Comparison of ENCODE assay signal across 17 mouse cellular contexts in the genomic region with DNA sequence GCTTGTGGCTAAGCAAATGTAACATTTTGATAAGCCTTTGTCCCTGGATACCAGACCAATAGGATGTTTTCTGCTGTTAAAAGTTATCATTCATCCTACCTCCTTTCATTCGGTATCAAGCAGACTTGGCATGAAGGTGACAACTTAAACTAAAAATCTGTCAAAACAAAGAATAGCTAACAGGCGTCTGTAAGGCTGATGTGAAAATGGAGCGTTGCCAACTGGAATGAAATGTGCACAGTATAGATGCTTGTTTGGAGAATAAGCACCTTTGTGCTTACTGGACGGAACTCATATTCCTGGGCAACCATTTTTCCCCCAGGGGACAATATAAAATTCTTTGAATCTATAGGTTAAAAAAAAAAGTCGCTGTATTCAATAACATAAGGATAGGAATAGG.
"Had no signal": no experiment of that assay in that cellular context is flagged by ENCODE, and none has a peak within 500 bp of the region (broad histone marks: within the 10 kb centered on the region; RNA-seq: fewer than 3 reads in every experiment).

No protein-coding gene starts in this region.

- H3K36me3 ChIP-seq: midbrain, embryonic 10.5 days; midbrain, embryonic 12.5 days; neural tube, embryonic 13.5 days; neural tube, embryonic 15.5 days had no signal

- H3K4me2 ChIP-seq: lung, embryonic 14.5 days; midbrain, embryonic 12.5 days; neural tube, embryonic 13.5 days; neural tube, embryonic 15.5 days had no signal

- H3K4me3 ChIP-seq: midbrain, embryonic 10.5 days; midbrain, embryonic 12.5 days; myocyte; neural tube, embryonic 13.5 days; neural tube, embryonic 15.5 days had no signal

- H3K9ac ChIP-seq: lung, embryonic 14.5 days; midbrain, embryonic 12.5 days; neural tube, embryonic 13.5 days; neural tube, embryonic 15.5 days had no signal

- H3K9me3 ChIP-seq: midbrain, embryonic 10.5 days; midbrain, embryonic 12.5 days; neural tube, embryonic 13.5 days; neural tube, embryonic 15.5 days had no signal

- H3K27ac ChIP-seq: midbrain, embryonic 10.5 days; midbrain, embryonic 12.5 days; neural tube, embryonic 13.5 days; neural tube, embryonic 15.5 days had no signal

- DNase-seq: lung, adult 18-20 months; lung, embryonic 14.5 days; lung, postnatal 10 days; lung, postnatal 4 days; midbrain, embryonic 14.5 days; right cerebral cortex, adult 18-20 months; right cerebral cortex, postnatal 25 days; right cerebral cortex, postnatal 4 days; spleen, adult 18-20 months; thymus, adult 18-20 months; thymus, postnatal 14 days; thymus, postnatal 36 days had no signal

- H3K27me3 ChIP-seq: midbrain, embryonic 12.5 days; neural tube, embryonic 13.5 days; neural tube, embryonic 15.5 days had no signal

- H3K4me1 ChIP-seq: midbrain, embryonic 10.5 days; midbrain, embryonic 12.5 days; neural tube, embryonic 13.5 days; neural tube, embryonic 15.5 days had no signal
